Mouse (Mus musculus) neural tube, embryonic 11.5 days (tissue): ENCODE data around the gene Vdr. TPM values are rescaled to one million over a fixed set of nuclear protein-coding genes. Genes with fewer than 3 reads are reported as not detected.

Experiments used
- ATAC-seq: fragments of 200-750 bp; cut with Nextera tagmentation; 2 replicates; pipeline ENCODE4 v1.8.0; 2017; ENCODE audit warnings: moderate number of reproducible peaks, mild to moderate bottlenecking, moderate TSS enrichment, moderate library complexity; ENCODE audit not compliant: insufficient read depth, low FRiP score, low TSS enrichment
- DNase-seq: peaks from one replicate; pipeline ENCODE4 v3.0.0-alpha.2; 2015; ENCODE audit warnings: low spot score
- H3K27ac ChIP-seq: fragments of 300-500 bp; sonication (generic); 2 replicates; pipeline ENCODE4 v1.5.1; 2014; ENCODE audit warnings: low read depth, mild to moderate bottlenecking, low read length
- H3K27me3 ChIP-seq: fragments of 300-500 bp; sonication (generic); 2 replicates; pipeline ENCODE4 v1.6.1; 2014; ENCODE audit warnings: mild to moderate bottlenecking, low read length, mixed read lengths; ENCODE audit not compliant: control insufficient read depth, insufficient read depth
- H3K36me3 ChIP-seq: fragments of 300-500 bp; sonication (generic); 2 replicates; pipeline ENCODE4 v1.6.1; 2014; ENCODE audit warnings: mild to moderate bottlenecking, low read length, moderate library complexity, mixed read lengths; ENCODE audit not compliant: control insufficient read depth, insufficient read depth
- H3K4me1 ChIP-seq: fragments of 300-500 bp; sonication (generic); 2 replicates; pipeline ENCODE4 v1.6.1; 2014; ENCODE audit warnings: low read length, mixed read lengths; ENCODE audit not compliant: control insufficient read depth, insufficient read depth
- H3K4me2 ChIP-seq: fragments of 300-500 bp; sonication (generic); 2 replicates; pipeline ENCODE4 v1.6.1; 2014; ENCODE audit warnings: low read depth, mild to moderate bottlenecking, moderate library complexity
- H3K4me3 ChIP-seq: fragments of 300-500 bp; sonication (generic); 2 replicates; pipeline ENCODE4 v1.5.1; 2014; ENCODE audit warnings: low read depth, low read length
- H3K9ac ChIP-seq: fragments of 300-500 bp; sonication (generic); 2 replicates; pipeline ENCODE4 v1.6.1; 2014; ENCODE audit warnings: mild to moderate bottlenecking, low read length
- H3K9me3 ChIP-seq: fragments of 300-500 bp; sonication (generic); 2 replicates; pipeline ENCODE4 v1.6.1; 2016; ENCODE audit warnings: low read length; ENCODE audit not compliant: control insufficient read depth
- WGBS: fragments of 180-500 bp; shearing (Covaris S2); extraction: QIAGEN DNeasy Blood & Tissue Kit; methylation state at CpG from one replicate; pipeline ENCODE4 v1.1.7; 2014; 5-methylcytosine and 5-hydroxymethylcytosine counted together
- polyA plus RNA-seq: library from polyadenylated mRNA; unstranded; fragments of >200 nt; fragmentation: Nextera tagmentation; extraction: Ambion mirVana; gene quantifications from 2 replicates; pipeline ENCODE4 v1.2.1, GENCODE M21; 2014

The Vdr gene
- polyA plus RNA-seq, 1 experiment from 2014 or later = 0.16 TPM

- ATAC-seq (no peak), DNase-seq (no peak)
- Histone ChIP-seq H3K4me3 (no peak overlapping the region), H3K4me2 (no peak overlapping the region), H3K9ac (no peak overlapping the region), H3K4me1 (no peaks in the 10 kb centered on the region), H3K36me3 (no peaks in the 10 kb centered on the region), H3K9me3 (no peaks in the 10 kb centered on the region), H3K27me3 (no peaks in the 10 kb centered on the region), H3K27ac (no peak overlapping the region)
- WGBS = 71% methylated on average over 13 of the region's 13 CpGs
Observed at GRCm38 (mm10) chr15:97929259-97929824, 18.9 kb upstream of the Vdr start.

GRCm38 (mm10) chr15:97927821-97928220 is 17.4 kb upstream of the Vdr start:
- 77% methylated on average over 6 of the region's 6 CpGs for WGBS
- no peak overlapping the region for H3K27ac ChIP-seq

GRCm38 (mm10) chr15:97927018-97927417 is 16.6 kb upstream of the Vdr start:
- H3K9me3 ChIP-seq = no peaks in the 10 kb centered on the region
- H3K4me3 ChIP-seq = no peak overlapping the region
- no peak for DNase-seq
- no peaks in the 10 kb centered on the region for H3K27me3 ChIP-seq
- ATAC-seq = no peak
- H3K9ac ChIP-seq = no peak overlapping the region
- no peaks in the 10 kb centered on the region for H3K4me1 ChIP-seq
- no peak overlapping the region for H3K27ac ChIP-seq
- no peaks in the 10 kb centered on the region for H3K36me3 ChIP-seq
- no peak overlapping the region for H3K4me2 ChIP-seq
- WGBS = 60% methylated on average over 4 of the region's 4 CpGs

More at GRCm38 (mm10) chr15:97927821-97928220, 17.4 kb upstream of the Vdr start:
- no peaks in the 10 kb centered on the region for H3K4me1 ChIP-seq
- no peaks in the 10 kb centered on the region for H3K27me3 ChIP-seq
- no peak overlapping the region for H3K4me3 ChIP-seq
- H3K4me2 ChIP-seq = no peak overlapping the region
- no peak for ATAC-seq
- DNase-seq = no peak
- H3K36me3 ChIP-seq = no peaks in the 10 kb centered on the region
- no peaks in the 10 kb centered on the region for H3K9me3 ChIP-seq
- H3K9ac ChIP-seq = no peak overlapping the region

- ATAC-seq = no peak
- Histone ChIP-seq H3K27me3 (no peaks in the 10 kb centered on the region), H3K36me3 (no peaks in the 10 kb centered on the region), H3K27ac (no peak overlapping the region), H3K9ac (no peak overlapping the region), H3K4me3 (no peak overlapping the region), H3K4me2 (no peak overlapping the region), H3K9me3 (no peaks in the 10 kb centered on the region), H3K4me1 (no peaks in the 10 kb centered on the region)
- no peak for DNase-seq
- WGBS = 90% methylated on average over 2 of the region's 2 CpGs
Observed at GRCm38 (mm10) chr15:97922421-97922820, 12.0 kb upstream of the Vdr start.

GRCm38 (mm10) chr15:97921796-97922195 is 11.4 kb upstream of the Vdr start:
- Histone ChIP-seq H3K27ac (no peak overlapping the region), H3K4me3 (no peak overlapping the region), H3K9me3 (no peaks in the 10 kb centered on the region), H3K9ac (no peak overlapping the region), H3K36me3 (no peaks in the 10 kb centered on the region), H3K27me3 (no peaks in the 10 kb centered on the region), H3K4me2 (no peak overlapping the region), H3K4me1 (no peaks in the 10 kb centered on the region)
- ATAC-seq (no peak), DNase-seq (no peak)
- WGBS = 93% methylated on average over 9 of the region's 9 CpGs

- WGBS = 82% methylated on average over 5 of the region's 5 CpGs
- no peak for DNase-seq
- no peak for ATAC-seq
Observed at GRCm38 (mm10) chr15:97920306-97920705, 9.9 kb upstream of the Vdr start.

GRCm38 (mm10) chr15:97919217-97919616 is 8.8 kb upstream of the Vdr start:
- Histone ChIP-seq H3K27ac (no peak overlapping the region), H3K36me3 (no peaks in the 10 kb centered on the region), H3K9ac (no peak overlapping the region), H3K4me2 (no peak overlapping the region), H3K9me3 (no peaks in the 10 kb centered on the region), H3K4me3 (no peak overlapping the region), H3K27me3 (no peaks in the 10 kb centered on the region), H3K4me1 (no peaks in the 10 kb centered on the region)
- no peak for ATAC-seq
- DNase-seq = no peak
- WGBS = 86% methylated on average over 7 of the region's 7 CpGs

More at GRCm38 (mm10) chr15:97920306-97920705, 9.9 kb upstream of the Vdr start:
- H3K4me1 ChIP-seq = no peaks in the 10 kb centered on the region
- H3K4me3 ChIP-seq = no peak overlapping the region
- H3K9ac ChIP-seq = no peak overlapping the region
- no peak overlapping the region for H3K4me2 ChIP-seq
- H3K27me3 ChIP-seq = no peaks in the 10 kb centered on the region
- no peaks in the 10 kb centered on the region for H3K9me3 ChIP-seq
- H3K36me3 ChIP-seq = no peaks in the 10 kb centered on the region
- no peak overlapping the region for H3K27ac ChIP-seq

- Histone ChIP-seq H3K9me3 (no peaks in the 10 kb centered on the region), H3K36me3 (no peaks in the 10 kb centered on the region), H3K27me3 (no peaks in the 10 kb centered on the region), H3K4me2 (no peak overlapping the region), H3K4me3 (no peak overlapping the region), H3K9ac (no peak overlapping the region), H3K4me1 (no peaks in the 10 kb centered on the region), H3K27ac (no peak overlapping the region)
- DNase-seq = no peak
- WGBS = 84% methylated on average over 9 of the region's 9 CpGs
- no peak for ATAC-seq
Observed at GRCm38 (mm10) chr15:97917994-97918393, 7.6 kb upstream of the Vdr start.

- ATAC-seq (no peak), DNase-seq (peak; percentile 28)
- no peak overlapping the region for H3K27ac ChIP-seq
Observed at GRCm38 (mm10) chr15:97914331-97914747, 3.9 kb upstream of the Vdr start.

More at GRCm38 (mm10) chr15:97914331-97914747, 3.9 kb upstream of the Vdr start:
- Histone ChIP-seq H3K4me2 (no peak overlapping the region), H3K4me3 (no peak overlapping the region), H3K9ac (no peak overlapping the region), H3K4me1 (no peaks in the 10 kb centered on the region), H3K27me3 (no peaks in the 10 kb centered on the region), H3K36me3 (no peaks in the 10 kb centered on the region), H3K9me3 (no peaks in the 10 kb centered on the region)
- WGBS = 33% methylated on average over 9 of the region's 9 CpGs
